8 mouse cellular contexts compared by ENCODE assay signal in genomic region chr8:107503354-107503753, GRCm38 (mm10).
DNase-seq lines count a peak whose midpoint lies in the region; ATAC-seq and TF ChIP-seq lines count a peak whose summit lies in the region.
"Had no signal": no experiment of that assay in that cellular context is flagged by ENCODE, and none has a peak within 500 bp of the region (broad histone marks: within the 10 kb centered on the region; RNA-seq: fewer than 3 reads in every experiment).

No protein-coding gene starts in this region.

- peak; percentile 87 for ATAC-seq in intestine, embryonic 15.5 days
- ATAC-seq in megakaryocyte, adult 5-6 weeks (ENCODE audit: poor library complexity, severe bottlenecking), result peak; percentile 14

- H3K36me3 ChIP-seq in MEL (ENCODE audit: control insufficient read depth in 1 of 2, insufficient read depth in 2 of 2, low read length in 2 of 2), result peaks cover 0 to 6% of the 10 kb centered on the region in 2 experiments; a peak in 3 of 4 replicates
- no peaks in the 10 kb centered on the region for H3K36me3 ChIP-seq in intestine, embryonic 15.5 days

- no peaks in the 10 kb centered on the region for H3K27me3 ChIP-seq in MEL (ENCODE audit: control insufficient read depth in 1 of 2, insufficient read depth in 2 of 2, low read length in 2 of 2)
- no peaks in the 10 kb centered on the region for H3K27me3 ChIP-seq in intestine, embryonic 15.5 days (replicated peaks)

- TF ChIP-seq EP300 in MEL (IDR thresholded peaks at IDR 0.05; ENCODE audit: low read depth in 1 of 2, low read length in 2 of 2), result no peak

- H3K9ac ChIP-seq in MEL (ENCODE audit: control insufficient read depth, low read depth, low read length, poor library complexity, severe bottlenecking), result no peak overlapping the region
- no peak overlapping the region for H3K9ac ChIP-seq in intestine, embryonic 15.5 days

- H3K27ac ChIP-seq in MEL (ENCODE audit: control insufficient read depth, low read depth, low read length), result no peak overlapping the region
- peak overlapping the region; percentile 60 for H3K27ac ChIP-seq in intestine, embryonic 15.5 days

- 9% methylated on average over 6 of the region's 6 CpGs for WGBS in intestine, embryonic 15.5 days

- TF ChIP-seq CTCF in MEL (IDR thresholded peaks at IDR 0.05 in 2 of 3, conservative IDR thresholded peaks at IDR 0.05 in 1 of 3; ENCODE audit: control insufficient read depth in 1 of 3, insufficient read depth in 1 of 3, low read depth in 2 of 3, low read length in 3 of 3, poor library complexity in 1 of 3, severe bottlenecking in 1 of 3), result no peak

- H3K4me1 ChIP-seq in MEL (ENCODE audit: control insufficient read depth in 1 of 2, insufficient read depth in 2 of 2, low read length in 2 of 2), result peaks cover 4 to 20% of the 10 kb centered on the region in 2 experiments; a peak in 3 of 4 replicates
- peaks cover 17% of the 10 kb centered on the region for H3K4me1 ChIP-seq in intestine, embryonic 15.5 days (replicated peaks)

- peak; percentile 26 for DNase-seq in MEL (ENCODE audit: low read depth, low spot score)
- peak; percentile 72 for DNase-seq in embryo, embryonic 11 days
- DNase-seq in left cerebral cortex, postnatal 14 days (ENCODE audit: low spot score in 2 of 2), result no peak
- no peak for DNase-seq in frontal cortex, adult 2 months (ENCODE audit: extremely low spot score in 1 of 2, low spot score in 1 of 2)
- DNase-seq in layer of hippocampus, postnatal 14 days (ENCODE audit: low spot score in 2 of 2), result no peak

- no peaks in the 10 kb centered on the region for H3K9me3 ChIP-seq in MEL (replicated peaks; ENCODE audit: insufficient read depth, low read length)
- no peaks in the 10 kb centered on the region for H3K9me3 ChIP-seq in intestine, embryonic 15.5 days

- TF ChIP-seq RAD21 in MEL (IDR thresholded peaks at IDR 0.05; ENCODE audit: low read depth, low read length), result no peak

- H3K79me2 ChIP-seq in MEL (ENCODE audit: control insufficient read depth, insufficient read depth, low read length, poor library complexity), result no peaks in the 10 kb centered on the region

- intact Hi-C loops in left cerebral cortex, postnatal 14 days (cut with DNase I), result no loop called here

- TF ChIP-seq POLR2A in MEL (IDR thresholded peaks at IDR 0.05; ENCODE audit: control insufficient read depth in 1 of 2, insufficient read depth in 1 of 2, low read depth in 1 of 2, low read length in 2 of 2, poor library complexity in 1 of 2), result no peak

- no peak overlapping the region for H3K4me3 ChIP-seq in MEL (ENCODE audit: control insufficient read depth in 1 of 2, insufficient read depth in 1 of 2, low read depth in 2 of 2, low read length in 2 of 2)
- no peak overlapping the region for H3K4me3 ChIP-seq in intestine, embryonic 15.5 days (replicated peaks)
- H3K4me3 ChIP-seq: erythroblast, embryonic 14.5 days had no signal

- no peak overlapping the region for H3K4me2 ChIP-seq in intestine, embryonic 15.5 days (replicated peaks)

TF ChIP-seq in MEL, 35 proteins besides CTCF, POLR2A, EP300 and RAD21:
- TF ChIP-seq JUND (IDR thresholded peaks at IDR 0.05; ENCODE audit: low read depth, low read length) (no peak), ZMIZ1 (IDR thresholded peaks at IDR 0.05; ENCODE audit: low read depth, low read length) (no peak), MAZ (IDR thresholded peaks at IDR 0.05; ENCODE audit: low read depth, low read length) (no peak), CHD1 (IDR thresholded peaks at IDR 0.05; ENCODE audit: low read depth, low read length) (no peak), MXI1 (IDR thresholded peaks at IDR 0.05; ENCODE audit: low read depth, low read length) (no peak), POLR2AphosphoS5 (IDR thresholded peaks at IDR 0.05; ENCODE audit: borderline replicate concordance, low read depth, low read length) (no peak), MEF2A (IDR thresholded peaks at IDR 0.05; ENCODE audit: extremely low read depth, insufficient replicate concordance, low read depth, low read length, poor library complexity, severe bottlenecking) (no peak), TBP (IDR thresholded peaks at IDR 0.05; ENCODE audit: low read depth, low read length) (no peak), TAL1 (IDR thresholded peaks at IDR 0.05; ENCODE audit: low read length) (no peak), POLR2AphosphoS2 (IDR thresholded peaks at IDR 0.05; ENCODE audit: low read length) (no peak), E2F4 (IDR thresholded peaks at IDR 0.05; ENCODE audit: borderline replicate concordance, low read depth, low read length) (no peak), ZKSCAN1 (IDR thresholded peaks at IDR 0.05; ENCODE audit: low read depth, low read length) (no peak)

Comparison
In these comparisons a context has a peak if more than half of its experiments do, and no peak if none do; other contexts are left out.
1. DNase-seq: peak in MEL (single experiment) and embryo, embryonic 11 days (single experiment); none in left cerebral cortex, postnatal 14 days (0 of 2), frontal cortex, adult 2 months (0 of 2) and layer of hippocampus, postnatal 14 days (0 of 2).